Mouse (Mus musculus): ENCODE measurements around the gene Dicer1. TPM values are rescaled to one million over a fixed set of nuclear protein-coding genes. Genes with fewer than 3 reads are reported as not detected.
"Not testable (repeated sequence)": the region's sequence is repeated elsewhere in the genome, so short reads cannot be mapped to it uniquely, and the experiment has no call there.

Dicer1 gene
- polyA plus RNA-seq, 1 experiment, result 5.1 TPM

- peaks cover 35% of the 10 kb centered on the region for H3K36me3 ChIP-seq (ENCODE audit: control insufficient read depth, insufficient read depth)
- H3K79me2 ChIP-seq (ENCODE audit: control insufficient read depth, insufficient read depth), result peaks cover 36% of the 10 kb centered on the region
- TF ChIP-seq TCF12 (IDR thresholded peaks at IDR 0.05; ENCODE audit: insufficient read depth, poor library complexity, severe bottlenecking) (no peak), REST (IDR thresholded peaks at IDR 0.05; ENCODE audit: insufficient read depth, insufficient read length) (no peak), CEBPB (IDR thresholded peaks at IDR 0.05; ENCODE audit: insufficient read depth, poor library complexity, severe bottlenecking) (no peak), MAX (IDR thresholded peaks at IDR 0.05; ENCODE audit: low read depth) (no peak), SRF (IDR thresholded peaks at IDR 0.05; ENCODE audit: control insufficient read depth, insufficient read length, low read depth) (no peak), MYOD1 (IDR thresholded peaks at IDR 0.05; ENCODE audit: control insufficient read depth in 1 of 3, insufficient read length in 2 of 3, low read depth in 2 of 3) (no peak), USF1 (IDR thresholded peaks at IDR 0.05; ENCODE audit: low read depth) (no peak), E2F4 (IDR thresholded peaks at IDR 0.05; ENCODE audit: insufficient read depth) (no peak), TCF3 (IDR thresholded peaks at IDR 0.05; ENCODE audit: insufficient read length, low read depth) (no peak), MYOG (IDR thresholded peaks at IDR 0.05; ENCODE audit: control insufficient read depth in 1 of 3, insufficient read depth in 1 of 3, insufficient read length in 2 of 3, low read depth in 2 of 3) (no peak)
- H3ac ChIP-seq (ENCODE audit: control insufficient read depth, insufficient read length), result no peak overlapping the region
- no peak overlapping the region for H3K4me3 ChIP-seq
- H3K27me3 ChIP-seq (ENCODE audit: control insufficient read depth, insufficient read depth, insufficient read length), result no peaks in the 10 kb centered on the region
- no peak overlapping the region for H3K4me2 ChIP-seq (ENCODE audit: low read depth)
Measured at GRCm38 (mm10) chr12:104731782-104732181, 20.0 kb downstream of the Dicer1 start.

- H3K27me3 ChIP-seq (ENCODE audit: control insufficient read depth, insufficient read depth, insufficient read length); H3K4me2 ChIP-seq (ENCODE audit: low read depth); H3ac ChIP-seq (ENCODE audit: control insufficient read depth, insufficient read length); H3K4me3 ChIP-seq; H3K79me2 ChIP-seq (ENCODE audit: control insufficient read depth, insufficient read depth): not testable (repeated sequence)
- H3K36me3 ChIP-seq (ENCODE audit: control insufficient read depth, insufficient read depth), result peaks cover 47% of the 10 kb centered on the region
Measured at GRCm38 (mm10) chr12:104726436-104726835, 25.3 kb downstream of the Dicer1 start.

GRCm38 (mm10) chr12:104722056-104722455 is 29.7 kb downstream of the Dicer1 start:
- Histone ChIP-seq H3ac (ENCODE audit: control insufficient read depth, insufficient read length) (no peak overlapping the region), H3K27me3 (ENCODE audit: control insufficient read depth, insufficient read depth, insufficient read length) (no peaks in the 10 kb centered on the region), H3K79me2 (ENCODE audit: control insufficient read depth, insufficient read depth) (no peaks in the 10 kb centered on the region), H3K36me3 (ENCODE audit: control insufficient read depth, insufficient read depth) (peaks cover 33% of the 10 kb centered on the region), H3K4me3 (no peak overlapping the region), H3K4me2 (ENCODE audit: low read depth) (no peak overlapping the region)
- TF ChIP-seq POLR2A (IDR thresholded peaks at IDR 0.05; ENCODE audit: insufficient read length, low read depth), result no peak
- TF ChIP-seq CEBPB (IDR thresholded peaks at IDR 0.05; ENCODE audit: insufficient read depth, poor library complexity, severe bottlenecking), result no peak
- TF ChIP-seq MYOD1 (IDR thresholded peaks at IDR 0.05; ENCODE audit: control insufficient read depth in 1 of 3, insufficient read length in 2 of 3, low read depth in 2 of 3), result no peak
- TF ChIP-seq MAX (IDR thresholded peaks at IDR 0.05; ENCODE audit: low read depth), result no peak
- no peak for TF ChIP-seq POLR2AphosphoS2 (IDR thresholded peaks at IDR 0.05; ENCODE audit: insufficient read length, low read depth)
- TF ChIP-seq MYOG (IDR thresholded peaks at IDR 0.05; ENCODE audit: control insufficient read depth in 1 of 3, insufficient read depth in 1 of 3, insufficient read length in 2 of 3, low read depth in 2 of 3), result no peak

GRCm38 (mm10) chr12:104721011-104721410 is 30.7 kb downstream of the Dicer1 start:
- Histone ChIP-seq H3K4me2 (ENCODE audit: low read depth) (no peak overlapping the region), H3K4me3 (no peak overlapping the region), H3K27me3 (ENCODE audit: control insufficient read depth, insufficient read depth, insufficient read length) (no peaks in the 10 kb centered on the region), H3ac (ENCODE audit: control insufficient read depth, insufficient read length) (no peak overlapping the region), H3K36me3 (ENCODE audit: control insufficient read depth, insufficient read depth) (peaks cover 36% of the 10 kb centered on the region), H3K79me2 (ENCODE audit: control insufficient read depth, insufficient read depth) (no peaks in the 10 kb centered on the region)
- TF ChIP-seq USF1 (IDR thresholded peaks at IDR 0.05; ENCODE audit: low read depth), result no peak
- no peak for TF ChIP-seq CEBPB (IDR thresholded peaks at IDR 0.05; ENCODE audit: insufficient read depth, poor library complexity, severe bottlenecking)
- no peak for TF ChIP-seq SRF (IDR thresholded peaks at IDR 0.05; ENCODE audit: control insufficient read depth, insufficient read length, low read depth)
- TF ChIP-seq REST (IDR thresholded peaks at IDR 0.05; ENCODE audit: insufficient read depth, insufficient read length), result no peak
- no peak for TF ChIP-seq POLR2A (IDR thresholded peaks at IDR 0.05; ENCODE audit: insufficient read length, low read depth)
- no peak for TF ChIP-seq E2F4 (IDR thresholded peaks at IDR 0.05; ENCODE audit: insufficient read depth)
- no peak for TF ChIP-seq TCF12 (IDR thresholded peaks at IDR 0.05; ENCODE audit: insufficient read depth, poor library complexity, severe bottlenecking)
- no peak for TF ChIP-seq MYOG (IDR thresholded peaks at IDR 0.05; ENCODE audit: control insufficient read depth in 1 of 3, insufficient read depth in 1 of 3, insufficient read length in 2 of 3, low read depth in 2 of 3)
- TF ChIP-seq POLR2AphosphoS2 (IDR thresholded peaks at IDR 0.05; ENCODE audit: insufficient read length, low read depth), result no peak
- no peak for TF ChIP-seq TCF3 (IDR thresholded peaks at IDR 0.05; ENCODE audit: insufficient read length, low read depth)
- TF ChIP-seq MAX (IDR thresholded peaks at IDR 0.05; ENCODE audit: low read depth), result no peak
- no peak for TF ChIP-seq MYOD1 (IDR thresholded peaks at IDR 0.05; ENCODE audit: control insufficient read depth in 1 of 3, insufficient read length in 2 of 3, low read depth in 2 of 3)

- Histone ChIP-seq H3K4me2 (ENCODE audit: low read depth) (no peak overlapping the region), H3K4me3 (no peak overlapping the region), H3K79me2 (ENCODE audit: control insufficient read depth, insufficient read depth) (no peaks in the 10 kb centered on the region), H3K27me3 (ENCODE audit: control insufficient read depth, insufficient read depth, insufficient read length) (no peaks in the 10 kb centered on the region), H3K36me3 (ENCODE audit: control insufficient read depth, insufficient read depth) (peaks cover 31% of the 10 kb centered on the region), H3ac (ENCODE audit: control insufficient read depth, insufficient read length) (no peak overlapping the region)
- no peak for TF ChIP-seq POLR2AphosphoS2 (IDR thresholded peaks at IDR 0.05; ENCODE audit: insufficient read length, low read depth)
- no peak for TF ChIP-seq MYOG (IDR thresholded peaks at IDR 0.05; ENCODE audit: control insufficient read depth in 1 of 3, insufficient read depth in 1 of 3, insufficient read length in 2 of 3, low read depth in 2 of 3)
- no peak for TF ChIP-seq POLR2A (IDR thresholded peaks at IDR 0.05; ENCODE audit: insufficient read length, low read depth)
- TF ChIP-seq TCF12 (IDR thresholded peaks at IDR 0.05; ENCODE audit: insufficient read depth, poor library complexity, severe bottlenecking), result no peak
- TF ChIP-seq E2F4 (IDR thresholded peaks at IDR 0.05; ENCODE audit: insufficient read depth), result no peak
- no peak for TF ChIP-seq CEBPB (IDR thresholded peaks at IDR 0.05; ENCODE audit: insufficient read depth, poor library complexity, severe bottlenecking)
- no peak for TF ChIP-seq TCF3 (IDR thresholded peaks at IDR 0.05; ENCODE audit: insufficient read length, low read depth)
- no peak for TF ChIP-seq USF1 (IDR thresholded peaks at IDR 0.05; ENCODE audit: low read depth)
- no peak for TF ChIP-seq SRF (IDR thresholded peaks at IDR 0.05; ENCODE audit: control insufficient read depth, insufficient read length, low read depth)
- no peak for TF ChIP-seq MAX (IDR thresholded peaks at IDR 0.05; ENCODE audit: low read depth)
- no peak for TF ChIP-seq MYOD1 (IDR thresholded peaks at IDR 0.05; ENCODE audit: control insufficient read depth in 1 of 3, insufficient read length in 2 of 3, low read depth in 2 of 3)
- TF ChIP-seq REST (IDR thresholded peaks at IDR 0.05; ENCODE audit: insufficient read depth, insufficient read length), result no peak
Measured at GRCm38 (mm10) chr12:104718956-104719355, 32.8 kb downstream of the Dicer1 start.
